Mouse (Mus musculus) cerebellum, adult (tissue): ENCODE results near the gene Slc22a15.

Experiments used
- ATAC-seq: cut with Nextera tagmentation; 2 replicates; pipeline ENCODE4 v1.9.2; 2017; ENCODE audit warnings: mild to moderate bottlenecking, moderate library complexity, mixed read lengths; ENCODE audit not compliant: insufficient number of reproducible peaks, low FRiP score, low TSS enrichment

Slc22a15 gene

GRCm38 (mm10) chr3:101875258-101875920 is 48.9 kb downstream of the Slc22a15 start:
- no peak for ATAC-seq

GRCm38 (mm10) chr3:101873061-101873675 is 51.1 kb downstream of the Slc22a15 start:
- no peak for ATAC-seq

- ATAC-seq, result no peak
These were observed 52.3 kb downstream of the Slc22a15 start for GRCm38 (mm10) chr3:101871951-101872350.

DNA sequence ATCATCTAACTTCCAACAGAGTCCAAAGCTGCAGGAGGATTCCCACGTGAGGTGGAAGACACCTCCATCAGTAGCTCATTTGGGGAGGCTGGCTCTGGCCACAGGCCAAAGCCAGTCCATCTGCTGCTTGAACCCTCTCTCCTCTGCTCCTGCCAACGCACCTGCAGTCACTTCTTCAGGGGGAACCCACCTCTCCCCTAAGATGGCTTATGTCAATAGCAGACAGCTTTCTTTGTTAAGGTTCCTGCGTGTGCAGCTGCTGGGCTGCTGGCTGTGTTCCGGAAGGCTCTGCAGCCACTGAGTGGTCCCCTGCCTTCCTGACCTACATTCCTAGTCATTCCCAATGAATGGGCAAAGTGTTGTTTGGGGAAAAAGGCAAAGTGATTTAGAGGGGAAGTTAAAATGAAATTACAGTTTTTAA is 57.2 kb downstream of the Slc22a15 start:
- ATAC-seq, result peak; percentile 87

- no peak for ATAC-seq
These were observed 62.4 kb downstream of the Slc22a15 start for GRCm38 (mm10) chr3:101861856-101862255.

- ATAC-seq, result no peak
These were observed 64.1 kb downstream of the Slc22a15 start for GRCm38 (mm10) chr3:101860151-101860550.

DNA sequence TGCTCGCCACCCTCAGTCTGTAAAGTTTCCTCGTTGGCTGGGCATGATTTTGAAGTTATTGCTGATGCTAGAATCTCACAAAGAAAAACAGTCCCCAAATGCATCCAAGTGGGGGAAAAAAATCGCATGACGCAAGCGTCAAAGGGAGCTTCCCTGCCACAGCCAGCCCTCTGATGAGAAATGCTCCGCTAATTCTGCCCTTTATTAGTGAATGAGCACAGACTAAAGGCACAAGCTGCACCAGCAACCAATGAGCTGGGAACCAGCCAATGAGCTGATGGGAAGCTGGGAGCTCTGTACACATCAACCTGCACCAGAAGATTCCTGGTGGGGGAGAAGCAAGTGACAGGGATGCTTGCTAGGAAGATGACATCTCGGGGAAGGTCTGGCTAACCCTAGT is 64.5 kb downstream of the Slc22a15 start:
- ATAC-seq, result no peak

DNA sequence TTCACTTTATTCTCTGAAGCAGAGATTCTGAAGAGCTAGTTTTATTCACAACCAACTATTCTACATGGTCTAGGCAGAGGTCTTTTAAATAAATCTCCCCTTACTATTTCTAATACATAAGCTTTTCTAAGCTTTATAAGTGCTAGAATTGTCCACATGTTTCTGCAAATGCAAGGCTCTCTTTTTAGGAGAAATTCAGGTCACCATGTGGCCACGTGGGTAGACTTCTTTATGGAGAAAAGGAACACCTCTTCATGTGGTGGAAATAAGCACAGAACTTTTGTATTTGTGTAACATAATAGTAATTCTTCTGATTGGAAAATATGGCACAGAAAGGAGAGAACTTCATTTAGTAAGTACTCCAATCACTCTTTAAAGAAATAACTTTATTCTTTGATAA is 70.2 kb downstream of the Slc22a15 start:
- no peak for ATAC-seq

- no peak for ATAC-seq
These were observed 72.9 kb downstream of the Slc22a15 start for GRCm38 (mm10) chr3:101851363-101851762.

DNA sequence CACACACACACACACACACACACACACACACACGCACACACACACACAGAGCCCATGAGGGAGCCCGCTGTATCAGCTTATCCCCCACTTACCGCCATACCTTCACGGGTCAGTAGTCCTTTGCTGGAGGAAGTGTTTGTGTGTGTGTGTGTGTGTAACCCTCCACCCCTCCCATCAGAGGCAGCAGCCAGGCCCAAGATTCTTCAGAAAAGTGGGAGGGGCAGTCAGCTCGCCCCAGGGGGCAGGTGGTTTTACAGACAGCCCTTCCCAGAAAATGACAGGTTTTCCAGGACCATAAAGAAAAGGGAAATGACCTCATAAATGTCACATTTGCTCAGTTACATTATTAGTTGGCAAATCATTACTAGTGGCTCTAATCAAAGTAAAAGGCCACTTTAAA is 75.4 kb downstream of the Slc22a15 start, which contains the start of gene Mab21l3:
Gene Mab21l3, minus strand, starts transcription at position 144 of the 400 bp plus-strand sequence.
- no peak for ATAC-seq

DNA sequence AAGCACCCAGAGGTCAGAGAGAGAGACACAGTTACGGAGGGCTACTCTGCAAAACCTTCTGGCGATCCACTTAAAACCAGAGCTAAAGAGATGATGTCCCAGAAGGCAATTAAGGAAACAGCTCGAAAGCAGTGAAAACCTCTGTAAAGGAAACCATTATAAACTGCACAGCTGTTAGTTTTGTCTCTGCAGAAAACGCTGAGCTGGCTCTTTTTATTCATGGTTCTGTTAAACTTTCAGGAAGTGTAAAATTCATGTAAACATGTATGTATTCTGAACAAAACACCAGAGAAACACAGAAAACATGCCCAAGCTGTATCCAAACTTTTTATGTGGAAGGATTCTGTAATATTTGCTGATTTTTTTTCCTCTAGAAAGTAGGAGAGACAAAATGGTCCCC is 78.2 kb downstream of the Slc22a15 start:
- ATAC-seq, result no peak

DNA sequence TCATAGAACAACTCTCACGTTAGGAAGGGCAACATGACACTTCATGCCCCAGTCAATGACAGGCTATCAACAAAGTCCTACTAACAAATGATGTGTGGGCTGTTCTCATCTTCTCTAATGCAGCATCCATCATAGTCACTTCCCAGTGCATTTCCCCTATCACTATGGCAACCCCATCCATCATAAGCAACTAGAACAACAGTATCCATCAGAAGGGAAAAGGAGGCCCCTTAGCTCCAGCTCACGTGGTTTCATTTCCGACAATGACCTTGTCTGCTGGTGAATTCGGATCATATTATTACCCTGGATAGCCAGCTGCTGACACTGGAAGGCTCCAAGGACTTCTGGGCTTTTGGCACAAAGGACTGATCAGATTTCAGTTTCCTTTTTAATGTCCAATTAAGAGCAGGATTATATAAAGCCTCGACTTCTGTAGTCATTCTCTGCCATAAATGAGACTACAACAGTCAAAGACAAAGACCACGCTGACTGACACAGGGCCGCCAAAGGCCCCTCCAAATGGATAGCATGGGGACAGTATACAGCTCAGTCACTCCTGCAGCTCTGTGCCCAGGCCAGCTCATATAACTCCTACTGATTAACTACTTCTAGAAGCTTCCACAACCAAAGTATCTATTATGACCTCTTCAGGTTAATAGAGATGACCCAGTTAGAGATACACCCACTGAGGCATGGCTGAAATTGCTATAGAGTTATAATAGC is 81.7 kb downstream of the Slc22a15 start:
- no peak for ATAC-seq

DNA sequence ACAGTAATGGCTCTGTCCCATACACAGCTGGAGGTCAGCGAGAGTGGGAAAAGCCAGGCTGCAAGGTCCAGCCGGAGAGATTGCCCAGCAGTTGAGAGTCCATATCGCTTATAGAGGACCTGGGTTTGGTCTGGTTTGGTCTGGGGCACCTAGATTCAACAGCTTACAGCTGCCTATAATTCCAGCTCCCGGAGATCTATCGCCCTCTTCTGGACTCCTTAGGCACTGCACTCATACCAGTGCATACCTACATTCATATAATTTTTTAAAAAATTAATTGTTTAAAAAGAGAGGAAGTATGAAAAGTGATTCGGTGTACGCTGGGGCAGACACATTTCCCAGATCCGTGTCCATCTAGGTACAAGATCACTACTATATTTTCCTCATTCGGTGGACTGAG is 84.9 kb downstream of the Slc22a15 start:
- ATAC-seq, result no peak

GRCm38 (mm10) chr3:101836971-101837370 is 87.3 kb downstream of the Slc22a15 start:
- ATAC-seq, result no peak

- ATAC-seq, result no peak
These were observed 87.7 kb downstream of the Slc22a15 start for GRCm38 (mm10) chr3:101836532-101836931.

- ATAC-seq, result no peak
These were observed 88.2 kb downstream of the Slc22a15 start for GRCm38 (mm10) chr3:101836045-101836444.

GRCm38 (mm10) chr3:101831189-101831858 is 92.9 kb downstream of the Slc22a15 start:
- no peak for ATAC-seq

DNA sequence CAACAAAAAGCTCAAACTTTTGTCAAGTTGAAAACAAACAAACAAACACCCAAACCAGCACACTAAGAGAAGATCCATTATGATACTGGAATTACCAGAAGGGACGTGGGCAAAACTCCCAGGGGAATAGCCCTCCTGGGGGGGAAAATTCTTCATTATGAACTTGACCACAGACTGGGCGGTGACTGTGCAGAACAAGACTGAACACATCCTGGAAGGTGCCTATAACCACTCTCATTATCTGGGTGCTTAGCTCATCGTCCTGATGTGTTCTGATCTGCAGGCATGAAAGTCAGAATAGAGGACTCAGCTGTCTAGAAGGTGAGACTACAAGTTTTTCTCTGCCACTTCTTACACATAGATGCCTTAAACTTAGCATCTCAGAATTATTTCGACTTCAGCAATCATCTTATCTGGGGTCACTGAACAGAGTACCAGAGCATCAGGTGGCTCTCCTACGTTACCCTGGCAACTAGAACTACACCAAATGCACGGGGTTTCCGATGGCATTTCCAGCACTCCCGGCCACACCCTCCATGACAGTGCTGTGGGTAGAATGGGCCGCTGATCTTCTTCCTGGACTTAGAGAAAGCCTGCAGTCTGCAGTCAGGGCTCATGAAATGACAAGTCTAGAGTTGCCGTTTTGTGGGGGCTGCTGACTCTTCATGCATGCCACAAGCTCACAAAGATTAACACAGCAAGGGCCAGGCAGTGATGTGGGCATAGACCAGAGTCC is 94.2 kb downstream of the Slc22a15 start:
- ATAC-seq, result no peak

GRCm38 (mm10) chr3:101828595-101828994 is 95.7 kb downstream of the Slc22a15 start:
- ATAC-seq, result no peak

DNA sequence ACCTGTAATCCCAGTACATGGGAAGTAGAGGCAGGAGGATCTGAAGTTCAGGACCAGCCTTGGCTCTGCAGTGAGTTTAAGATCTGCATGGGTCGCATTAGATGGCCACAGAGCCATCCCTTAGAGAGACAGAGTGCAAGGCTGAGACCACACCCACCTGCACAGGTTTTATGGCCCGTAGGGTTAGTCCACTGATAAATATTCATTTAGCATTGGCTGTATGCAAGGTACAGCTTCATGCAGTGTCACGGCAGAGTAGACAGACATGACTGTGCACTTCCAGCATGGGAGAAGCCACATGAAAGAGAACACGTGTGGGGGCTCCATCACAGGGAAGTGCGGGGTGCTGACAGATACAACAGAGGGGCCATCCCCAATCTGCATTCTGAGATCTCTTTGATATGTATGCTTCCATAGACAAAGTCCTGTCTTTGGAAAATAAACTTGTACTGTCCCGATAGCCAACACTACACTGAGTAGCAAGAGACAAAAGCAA is 97.0 kb downstream of the Slc22a15 start:
- ATAC-seq, result no peak
